Comparison of ENCODE assay signal across 11 mouse cellular contexts in genomic region chr1:90369287-90369686, GRCm38 (mm10).
DNase-seq lines count a peak whose midpoint lies in the region; ATAC-seq and TF ChIP-seq lines count a peak whose summit lies in the region.
"Had no signal": no experiment of that assay in that cellular context is flagged by ENCODE, and none has a peak within 500 bp of the region (broad histone marks: within the 10 kb centered on the region; RNA-seq: fewer than 3 reads in every experiment).

No protein-coding gene starts in this region.

- no peaks in the 10 kb centered on the region for H3K27me3 ChIP-seq in heart, embryonic 13.5 days (replicated peaks)
- H3K27me3 ChIP-seq in lung, postnatal 0 days (replicated peaks; ENCODE audit: insufficient read depth, low read length): no peaks in the 10 kb centered on the region
- H3K27me3 ChIP-seq in forebrain, embryonic 16.5 days (replicated peaks; ENCODE audit: control insufficient read depth, insufficient read depth, low read length): no peaks in the 10 kb centered on the region
- H3K27me3 ChIP-seq: hindbrain, embryonic 12.5 days had no signal

- no peak overlapping the region for H3K4me2 ChIP-seq in heart, embryonic 13.5 days
- no peak overlapping the region for H3K4me2 ChIP-seq in lung, postnatal 0 days (replicated peaks; ENCODE audit: low read depth, low read length)
- no peak overlapping the region for H3K4me2 ChIP-seq in forebrain, embryonic 16.5 days (ENCODE audit: low read length)
- H3K4me2 ChIP-seq: hindbrain, embryonic 12.5 days had no signal

- intact Hi-C loops in heart, postnatal 25 days (cut with DNase I): loop anchor here (2.0 to 5.0 kb wide), 2 partner anchors 166 to 218 kb away; partner anchors contain the start of gene Ackr3

- peak; percentile 40; the same call in 1 of the 2 replicates for TF ChIP-seq CTCF in lung, postnatal 0 days (IDR thresholded peaks at IDR 0.05)

- H3K27ac ChIP-seq in heart, embryonic 13.5 days (replicated peaks): 0 out of 2 replicates have a peak overlapping the region, but pooled peaks have one; percentile 51
- no peak overlapping the region for H3K27ac ChIP-seq in lung, postnatal 0 days (ENCODE audit: low read length)
- H3K27ac ChIP-seq in forebrain, embryonic 16.5 days (ENCODE audit: low read length): no peak overlapping the region
- H3K27ac ChIP-seq: hindbrain, embryonic 12.5 days had no signal

- DNase-seq in heart, postnatal 25 days (ENCODE audit: low spot score): no peak
- DNase-seq in 3134 (ENCODE audit: extremely low read depth, insufficient read length, low spot score) (peak; percentile 21), R1 (ENCODE audit: low read depth, low spot score) (peak; percentile 53)
- DNase-seq in lung, postnatal 0 days (ENCODE audit: low spot score): no peak
- no peak for DNase-seq in frontal cortex, postnatal 14 days (ENCODE audit: low spot score in 2 of 2)
- DNase-seq in cerebellum, adult 9-11 months: no peak
- DNase-seq: adrenal gland, postnatal 36 days; embryo, embryonic 11 days had no signal

- H3K9ac ChIP-seq in heart, embryonic 13.5 days: no peak overlapping the region
- H3K9ac ChIP-seq in lung, postnatal 0 days (replicated peaks; ENCODE audit: low read depth): no peak overlapping the region
- H3K9ac ChIP-seq in forebrain, embryonic 16.5 days (replicated peaks; ENCODE audit: low read depth, low read length): no peak overlapping the region
- H3K9ac ChIP-seq: hindbrain, embryonic 12.5 days had no signal

- H3K4me1 ChIP-seq in heart, embryonic 13.5 days: peaks cover 18% of the 10 kb centered on the region
- H3K4me1 ChIP-seq in lung, postnatal 0 days (ENCODE audit: insufficient read depth, low read depth, low read length): no peaks in the 10 kb centered on the region
- no peaks in the 10 kb centered on the region for H3K4me1 ChIP-seq in forebrain, embryonic 16.5 days (replicated peaks; ENCODE audit: control insufficient read depth, insufficient read depth, low read length)
- H3K4me1 ChIP-seq: hindbrain, embryonic 12.5 days had no signal

- no peaks in the 10 kb centered on the region for H3K9me3 ChIP-seq in heart, embryonic 13.5 days
- no peaks in the 10 kb centered on the region for H3K9me3 ChIP-seq in lung, postnatal 0 days (ENCODE audit: low read length)
- peaks cover 4% of the 10 kb centered on the region; the same call in 1 of the 2 replicates for H3K9me3 ChIP-seq in forebrain, embryonic 16.5 days (ENCODE audit: control insufficient read depth, low read length)
- H3K9me3 ChIP-seq: hindbrain, embryonic 12.5 days had no signal

- TF ChIP-seq EP300 in lung, postnatal 0 days (IDR thresholded peaks at IDR 0.05): no peak

- H3K4me3 ChIP-seq in heart, embryonic 13.5 days: no peak overlapping the region
- no peak overlapping the region for H3K4me3 ChIP-seq in lung, postnatal 0 days (ENCODE audit: low read depth, low read length)
- no peak overlapping the region for H3K4me3 ChIP-seq in forebrain, embryonic 16.5 days (replicated peaks; ENCODE audit: low read length)
- H3K4me3 ChIP-seq: hindbrain, embryonic 12.5 days had no signal

- H3K36me3 ChIP-seq in heart, embryonic 13.5 days: no peaks in the 10 kb centered on the region
- H3K36me3 ChIP-seq in lung, postnatal 0 days (ENCODE audit: insufficient read depth, low read length): no peaks in the 10 kb centered on the region
- H3K36me3 ChIP-seq in forebrain, embryonic 16.5 days (ENCODE audit: control insufficient read depth, insufficient read depth): no peaks in the 10 kb centered on the region
- H3K36me3 ChIP-seq: hindbrain, embryonic 12.5 days had no signal

- no peak for ATAC-seq in heart, embryonic 13.5 days (ENCODE audit: extremely low read depth, insufficient number of reproducible peaks, low FRiP score, low TSS enrichment)
- no peak for ATAC-seq in lung, postnatal 0 days
- ATAC-seq in forebrain, embryonic 16.5 days: no peak

- WGBS in heart, embryonic 13.5 days: 83% methylated on average over 2 of the region's 2 CpGs
- WGBS in lung, postnatal 0 days: 64% methylated on average over 2 of the region's 2 CpGs
- 79% methylated on average over 2 of the region's 2 CpGs for WGBS in forebrain, embryonic 16.5 days

Comparison
In these comparisons a context has a peak if more than half of its experiments do, and no peak if none do; other contexts are left out.
1. DNase-seq: peak in 3134 (single experiment) and R1 (single experiment); none in heart, postnatal 25 days (single experiment), lung, postnatal 0 days (single experiment), frontal cortex, postnatal 14 days (0 of 2) and cerebellum, adult 9-11 months (single experiment).